Mouse (Mus musculus) ES-E14 (cell line): ENCODE results near the gene Zkscan16. TPM values are rescaled to one million over a fixed set of nuclear protein-coding genes. Genes with fewer than 3 reads are reported as not detected.

Source experiments
- DNase-seq: peaks from one replicate; pipeline ENCODE4 v3.0.0-alpha.2; 2013; ENCODE audit warnings: low read depth, low spot score
- H3K27ac ChIP-seq: 2 replicates; pipeline ENCODE4 v1.5.1; 2012; ENCODE audit warnings: low read depth, mild to moderate bottlenecking, low read length, moderate library complexity, mixed read lengths; ENCODE audit not compliant: poor library complexity, insufficient read depth, severe bottlenecking
- H3K36me3 ChIP-seq: 2 replicates; pipeline ENCODE4 v1.6.1; 2012; ENCODE audit warnings: mild to moderate bottlenecking, low read length, moderate library complexity, mixed read lengths; ENCODE audit not compliant: control insufficient read depth, poor library complexity, insufficient read depth, severe bottlenecking
- H3K4me1 ChIP-seq, 2 experiments: fragments of 150-350 bp in 1 of 2; sonication (generic) in 1 of 2; 2 replicates each; pipeline ENCODE4 v1.6.1; 2012; ENCODE audit warnings: low read length in 2 of 2, mild to moderate bottlenecking in 1 of 2, mixed read lengths in 1 of 2; ENCODE audit not compliant: control insufficient read depth in 2 of 2, insufficient read depth in 2 of 2, poor library complexity in 1 of 2
- H3K4me3 ChIP-seq, 2 experiments: fragments of 150-350 bp in 1 of 2; sonication (generic) in 1 of 2; 2 replicates each; pipeline ENCODE4 v1.5.1; 2012; ENCODE audit warnings: low read length in 2 of 2, low read depth in 1 of 2, mild to moderate bottlenecking in 1 of 2, mixed read lengths in 1 of 2; ENCODE audit not compliant: insufficient read depth in 1 of 2, poor library complexity in 1 of 2, severe bottlenecking in 1 of 2
- H3K9ac ChIP-seq: 2 replicates; pipeline ENCODE4 v1.6.1; 2012; ENCODE audit warnings: low read depth, mild to moderate bottlenecking, low read length, mixed read lengths; ENCODE audit not compliant: poor library complexity, insufficient read depth, severe bottlenecking
- H3K9me3 ChIP-seq: fragments of 150-350 bp; sonication (generic); 2 replicates; pipeline ENCODE4 v1.6.1; 2012; ENCODE audit warnings: low read depth, mild to moderate bottlenecking, low read length; ENCODE audit not compliant: control insufficient read depth, insufficient read depth
- CHD2 ChIP-seq: IDR thresholded peaks from 2 replicates; pipeline ENCODE4 v1.6.1; 2014; ENCODE audit warnings: mild to moderate bottlenecking, low read depth, low read length, inconsistent platforms
- HCFC1 ChIP-seq: IDR thresholded peaks from 2 replicates; pipeline ENCODE4 v1.6.1; 2012; ENCODE audit warnings: low read length, inconsistent platforms, borderline replicate concordance; ENCODE audit not compliant: insufficient read depth
- MAFK ChIP-seq: IDR thresholded peaks from 2 replicates; pipeline ENCODE4 v1.6.1; 2014; ENCODE audit warnings: mild to moderate bottlenecking, low read depth, low read length, inconsistent platforms; ENCODE audit not compliant: insufficient read depth
- ZC3H11A ChIP-seq: IDR thresholded peaks from 2 replicates; pipeline ENCODE4 v1.6.1; 2012; ENCODE audit warnings: low read depth, mild to moderate bottlenecking, inconsistent platforms, low read length, borderline replicate concordance
- ZNF384 ChIP-seq: IDR thresholded peaks from 2 replicates; pipeline ENCODE4 v1.6.1; 2012; ENCODE audit warnings: low read depth, low read length, inconsistent platforms
- in situ Hi-C, 2 experiments: fragments of 600-800 bp; cut with MboI; formaldehyde crosslinking; loops; one replicate each; pipeline ENCODE4 v1.15.1; 2025; ENCODE audit warnings: low sequenced_read_pairs in 2 of 2, inconsistent platforms in 1 of 2; ENCODE audit not compliant: unreplicated experiment in 2 of 2
- total RNA-seq: library from RNA; depleted of rRNA; stranded (reverse); fragments of 300-350 nt; gene quantifications from 2 replicates; pipeline ENCODE4 v1.2.3, GENCODE M21; 2012

The Zkscan16 gene
- total RNA-seq, 1 experiment: 0.80 TPM

DNA sequence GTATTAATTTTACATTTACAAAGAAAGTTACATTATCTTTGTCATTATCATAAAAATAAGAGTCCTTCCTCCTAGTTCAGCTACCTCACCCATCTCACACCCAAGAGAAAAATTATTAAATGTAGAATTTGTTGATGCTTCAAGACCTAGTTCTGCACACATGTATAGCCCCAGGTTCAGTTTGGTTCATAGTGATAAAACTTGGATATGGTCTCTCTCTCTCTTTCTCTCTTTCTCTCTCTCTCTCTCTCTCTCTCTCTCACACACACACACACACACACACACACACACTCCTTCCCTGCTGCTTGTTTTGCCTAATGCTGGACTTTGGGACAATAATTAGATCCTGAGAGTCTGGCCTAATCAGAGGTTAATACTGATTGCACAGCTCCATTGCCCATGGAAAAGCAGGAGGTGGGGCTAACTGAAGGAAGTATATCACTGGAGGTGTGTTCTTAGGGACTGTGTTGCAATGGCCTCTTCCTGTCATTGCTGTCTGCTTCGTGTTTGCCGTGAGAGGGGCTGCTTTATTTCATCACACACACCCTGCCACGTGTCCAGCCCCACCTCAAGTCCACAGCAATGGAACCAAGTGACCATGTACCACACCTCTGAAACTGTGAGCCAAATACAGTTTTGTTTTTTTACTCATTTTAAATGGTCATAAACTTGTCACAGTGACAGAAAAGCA lies 29.9 kb upstream of the Zkscan16 start:
- no peak overlapping the region for H3K27ac ChIP-seq

GRCm38 (mm10) chr4:58915081-58915826 lies 28.2 kb upstream of the Zkscan16 start:
- DNase-seq: no peak
- no peak overlapping the region for H3K9ac ChIP-seq
- no peaks in the 10 kb centered on the region for H3K9me3 ChIP-seq
- 0 out of 2 replicates have a peak, but pooled peaks have one; percentile 30 for TF ChIP-seq MAFK
- no peak for TF ChIP-seq CHD2
- no peak for TF ChIP-seq ZNF384
- peaks cover 0 to 2% of the 10 kb centered on the region in 2 experiments; a peak in 1 of 4 replicates for H3K4me1 ChIP-seq
- H3K4me3 ChIP-seq: no peak overlapping the region
- in situ Hi-C loops: no loop called here
- H3K27ac ChIP-seq: no peak overlapping the region
- H3K36me3 ChIP-seq: no peaks in the 10 kb centered on the region

More for the DNA sequence above, 29.9 kb upstream of the Zkscan16 start:
- in situ Hi-C loops: no loop called here
- Histone ChIP-seq H3K9me3 (no peaks in the 10 kb centered on the region), H3K36me3 (no peaks in the 10 kb centered on the region), H3K4me3 (no peak overlapping the region), H3K9ac (no peak overlapping the region), H3K4me1 (peaks cover 0 to 2% of the 10 kb centered on the region in 2 experiments; a peak in 1 of 4 replicates)
- DNase-seq: no peak
- TF ChIP-seq MAFK (no peak), HCFC1 (no peak), CHD2 (no peak), ZNF384 (no peak), ZC3H11A (no peak)

DNA sequence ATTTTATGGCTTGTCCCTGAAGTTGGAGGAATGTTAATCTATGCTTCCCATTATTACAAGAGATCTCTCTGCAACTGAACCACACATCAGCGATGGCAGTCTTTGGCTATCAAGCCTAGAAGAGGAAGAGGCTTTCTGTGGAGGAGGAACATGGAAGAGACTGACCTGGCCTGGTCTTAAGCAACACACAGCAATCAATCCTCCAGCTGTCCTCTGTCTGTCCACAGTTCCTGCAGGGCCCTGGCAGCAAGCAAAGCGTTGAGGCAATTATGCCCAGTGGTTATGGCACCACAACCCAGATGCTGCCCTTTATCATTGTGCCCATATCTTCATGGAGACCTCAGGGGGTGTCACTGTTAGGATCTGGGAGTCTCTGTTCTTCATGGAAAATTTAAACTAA lies 19.5 kb upstream of the Zkscan16 start:
- H3K9me3 ChIP-seq: no peaks in the 10 kb centered on the region
- DNase-seq: no peak
- no peaks in the 10 kb centered on the region for H3K36me3 ChIP-seq
- no peak overlapping the region for H3K27ac ChIP-seq
- TF ChIP-seq ZNF384 (no peak), ZC3H11A (no peak), HCFC1 (no peak)
- H3K4me3 ChIP-seq: no peak overlapping the region
- in situ Hi-C loops: no loop called here
- H3K9ac ChIP-seq: no peak overlapping the region
- H3K4me1 ChIP-seq: no peaks in the 10 kb centered on the region

DNA sequence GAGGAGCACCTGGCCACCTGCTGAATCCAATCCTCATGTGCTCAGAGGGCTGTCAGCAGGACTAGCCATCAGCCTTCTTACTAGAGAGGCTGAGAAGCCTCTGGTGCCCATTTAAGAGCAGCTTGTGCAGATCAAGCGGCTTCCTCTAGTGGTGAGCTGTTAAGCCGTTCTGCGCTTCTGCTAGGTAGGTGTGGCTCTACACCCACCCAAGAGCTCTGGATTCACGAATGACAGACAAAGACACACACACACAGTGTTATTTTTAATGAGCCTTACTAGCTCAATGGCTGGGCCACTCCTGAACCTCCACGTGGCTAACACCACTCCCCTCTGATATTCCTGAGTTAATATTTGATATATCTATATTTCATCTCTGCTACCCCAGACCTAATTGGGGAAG lies 17.8 kb upstream of the Zkscan16 start:
- Histone ChIP-seq H3K9me3 (no peaks in the 10 kb centered on the region), H3K4me3 (no peak overlapping the region), H3K9ac (no peak overlapping the region), H3K27ac (no peak overlapping the region), H3K4me1 (no peaks in the 10 kb centered on the region), H3K36me3 (no peaks in the 10 kb centered on the region)
- no peak for DNase-seq
- TF ChIP-seq CHD2 (no peak), ZNF384 (no peak), HCFC1 (no peak), MAFK (no peak), ZC3H11A (no peak)
- in situ Hi-C loops: no loop called here
